Mouse (Mus musculus) CD4-positive naive resting alpha-beta T cell, adult 57 days (primary cell): ENCODE data around the gene Gpr82. TPM values are rescaled to one million over a fixed set of nuclear protein-coding genes. Genes with fewer than 3 reads are reported as not detected.

Source experiments
- total RNA-seq: library from RNA; stranded (reverse); gene quantifications from one replicate; pipeline ENCODE4 v1.2.4, GENCODE M21; 2023

Gene Gpr82
- not detected for total RNA-seq

GRCm38 (mm10) chrX:13661063-13661462 lies at the start of gene Gpr82:
Gene Gpr82 (plus strand): TSS chrX:13661363.

GRCm38 (mm10) chrX:13631599-13632283 lies 29.4 kb upstream of the Gpr82 start, which contains the start of gene Gpr34:
Gene Gpr34 (plus strand): TSS chrX:13632089.

Other genes with a start within 250 kb of the Gpr82 start
- 0.15 TPM for gene Nyx, start 195.3 kb upstream of the Gpr82 start, total RNA-seq
- gene Gpr34, start 29.3 kb upstream of the Gpr82 start, total RNA-seq = 5.9 TPM
- 5.6 TPM for gene Cask, start 190.0 kb downstream of the Gpr82 start, total RNA-seq